Mouse (Mus musculus): ENCODE data around the gene Sema3a.
"Not testable (repeated sequence)": the region's sequence is repeated elsewhere in the genome, so short reads cannot be mapped to it uniquely, and the experiment has no call there.

Sema3a gene

GRCm38 (mm10) chr5:13416960-13417710, 291.9 kb downstream of the Sema3a start:
- no peak for DNase-seq (ENCODE audit: extremely low read depth, low read depth)

DNA sequence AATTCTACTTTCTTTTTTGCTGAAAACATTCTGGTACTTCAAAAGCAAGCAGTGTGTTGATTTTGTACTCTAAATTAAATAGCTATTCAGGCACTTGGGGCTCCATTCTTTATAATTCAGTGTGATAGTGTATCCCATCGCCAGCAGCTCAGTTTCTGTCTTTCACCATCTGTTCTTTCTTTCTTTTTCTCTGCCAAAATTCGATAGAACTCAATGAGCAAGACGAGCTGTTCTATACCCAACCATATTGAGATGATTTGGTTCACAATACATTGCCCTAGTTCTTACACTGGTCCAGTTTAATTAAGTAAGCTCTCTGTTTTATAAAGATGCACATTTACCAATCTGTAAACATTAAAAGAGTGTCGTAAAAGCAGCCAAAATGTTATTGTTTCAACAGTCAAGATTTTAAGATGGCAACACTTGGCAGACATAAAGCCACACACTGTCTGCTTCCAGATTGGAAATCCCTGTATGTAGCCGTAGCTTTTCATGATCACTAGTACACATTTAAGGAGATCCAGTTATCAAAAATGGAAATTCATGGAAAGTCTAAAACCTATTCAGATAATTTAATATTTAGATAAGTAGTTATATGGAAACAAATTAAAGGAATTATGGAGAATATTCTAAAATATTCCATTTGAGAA, 296.2 kb downstream of the Sema3a start:
- DNase-seq (ENCODE audit: extremely low read depth, low read depth), result no peak

DNA sequence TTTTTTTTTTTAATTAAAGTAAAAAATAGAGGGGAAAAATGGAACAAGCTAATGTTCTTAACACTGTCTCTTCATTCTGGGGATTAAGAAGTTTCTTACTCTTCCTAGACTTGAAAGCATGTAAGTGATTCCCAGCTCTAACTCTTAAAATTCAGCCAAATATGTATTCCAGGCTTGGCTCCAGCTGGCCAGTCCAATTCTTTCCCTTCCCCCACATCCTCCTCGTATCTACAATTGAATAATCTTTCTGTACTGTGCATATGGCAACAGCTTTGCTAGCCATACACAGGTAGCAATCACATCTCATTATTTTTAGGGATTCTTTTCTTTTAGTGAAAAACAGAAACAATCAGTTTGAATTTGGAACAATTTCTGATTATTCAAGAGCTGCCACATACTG, 303.5 kb downstream of the Sema3a start:
- no peak for DNase-seq (ENCODE audit: extremely low read depth, low read depth)

- no peak for DNase-seq (ENCODE audit: extremely low read depth, low read depth)
Observed at GRCm38 (mm10) chr5:13431827-13432226, 306.6 kb downstream of the Sema3a start.

GRCm38 (mm10) chr5:13432574-13432973, 307.4 kb downstream of the Sema3a start:
- no peak for DNase-seq (ENCODE audit: extremely low read depth, low read depth)

DNA sequence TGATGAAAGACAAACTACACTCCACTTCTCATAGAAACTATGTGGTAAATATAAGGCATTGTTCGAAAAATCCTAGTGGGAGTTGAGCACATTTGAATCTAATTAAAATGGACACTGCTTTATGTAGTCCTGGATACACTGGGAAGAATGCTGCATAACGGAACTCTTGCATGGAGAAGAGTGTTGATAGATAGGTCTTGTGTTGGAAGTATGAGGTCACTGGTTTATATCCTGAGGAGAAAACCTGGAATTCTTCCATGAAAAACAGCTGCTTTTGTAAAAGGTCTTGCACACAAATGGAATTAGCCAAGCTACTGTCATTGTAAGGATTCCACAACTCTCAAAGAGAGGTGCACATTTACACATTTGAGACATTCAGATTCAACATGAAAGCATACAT, 308.1 kb downstream of the Sema3a start:
- DNase-seq (ENCODE audit: extremely low read depth, low read depth), result no peak

DNA sequence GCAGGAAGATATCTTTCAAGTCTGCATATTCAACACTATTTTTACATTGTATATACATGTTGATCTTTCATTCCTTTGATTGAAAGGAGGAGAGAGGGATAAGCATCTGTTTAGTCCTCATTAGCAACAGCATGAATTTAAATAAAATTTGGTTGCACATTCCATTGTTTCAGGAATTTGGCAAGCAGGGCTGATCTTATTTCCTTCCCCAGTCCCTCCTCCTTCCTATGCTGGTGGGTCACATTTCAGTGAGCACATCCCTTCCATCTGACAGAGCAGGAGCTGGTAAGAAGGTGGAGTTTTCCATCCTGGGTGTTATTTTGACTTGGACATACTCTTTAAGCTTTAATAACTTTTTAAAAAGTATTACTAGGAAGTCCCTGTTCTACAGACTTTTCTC, 315.9 kb downstream of the Sema3a start:
- DNase-seq (ENCODE audit: extremely low read depth, low read depth), result no peak

DNA sequence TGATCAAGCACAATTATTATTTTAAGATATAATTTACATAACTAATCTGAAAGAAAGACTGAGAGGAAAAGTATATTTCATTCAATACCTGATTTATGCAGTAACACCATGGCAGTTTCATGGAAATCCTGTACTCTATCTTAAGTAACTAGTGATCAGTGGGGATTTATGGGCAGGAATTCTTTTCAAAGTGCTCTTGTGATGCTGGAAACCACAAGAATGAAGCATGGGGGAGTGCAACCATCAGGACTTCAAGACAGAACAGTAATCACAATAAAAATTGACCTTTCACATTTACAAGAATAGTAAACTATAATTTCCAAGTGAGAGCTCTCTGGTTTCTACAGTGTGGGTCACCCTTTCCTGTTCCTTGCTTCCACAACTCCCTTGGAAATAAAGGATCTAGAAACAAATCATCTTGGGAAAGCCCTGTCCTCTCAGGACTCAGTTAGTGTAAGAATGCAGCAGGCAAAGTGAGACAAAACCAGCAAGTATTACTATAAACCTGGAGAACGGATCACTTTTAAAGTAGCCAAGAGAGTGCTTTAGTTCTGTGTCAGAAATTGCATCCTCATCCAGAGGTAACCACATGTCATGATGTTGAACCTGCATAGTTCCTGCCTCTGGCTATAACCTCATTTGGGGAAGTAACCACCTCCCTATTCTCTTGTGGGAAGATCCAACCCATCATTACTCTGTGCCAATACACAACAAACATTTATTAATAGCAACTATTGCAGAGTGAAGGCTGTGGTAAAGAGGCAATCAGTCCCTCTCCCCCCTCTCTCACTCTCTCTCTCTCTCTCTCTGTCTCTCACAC, 335.2 kb downstream of the Sema3a start:
- DNase-seq (ENCODE audit: extremely low read depth, low read depth), result peak; percentile 3

GRCm38 (mm10) chr5:13468856-13469255, 343.6 kb downstream of the Sema3a start:
- DNase-seq (ENCODE audit: extremely low read depth, low read depth), result no peak

DNA sequence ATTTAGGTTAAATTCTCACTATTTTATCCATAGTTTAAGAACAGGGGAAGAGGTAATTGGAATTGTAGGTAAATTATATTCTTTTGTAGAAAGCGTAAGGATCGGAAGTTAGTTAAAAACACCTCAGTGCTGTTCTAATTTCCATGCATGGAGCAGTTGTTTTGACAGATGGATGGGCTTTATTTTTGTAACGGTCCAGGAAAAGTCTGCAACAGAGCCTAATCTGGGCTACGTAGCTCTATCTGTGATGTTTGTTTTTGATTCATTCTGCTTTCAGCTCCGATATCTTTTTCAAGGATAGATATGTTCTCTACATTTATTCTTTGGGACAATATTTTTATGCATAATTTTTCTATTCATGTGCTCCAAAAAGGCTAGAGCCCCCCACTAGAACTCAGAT, 344.2 kb downstream of the Sema3a start:
- no peak for DNase-seq (ENCODE audit: extremely low read depth, low read depth)

DNA sequence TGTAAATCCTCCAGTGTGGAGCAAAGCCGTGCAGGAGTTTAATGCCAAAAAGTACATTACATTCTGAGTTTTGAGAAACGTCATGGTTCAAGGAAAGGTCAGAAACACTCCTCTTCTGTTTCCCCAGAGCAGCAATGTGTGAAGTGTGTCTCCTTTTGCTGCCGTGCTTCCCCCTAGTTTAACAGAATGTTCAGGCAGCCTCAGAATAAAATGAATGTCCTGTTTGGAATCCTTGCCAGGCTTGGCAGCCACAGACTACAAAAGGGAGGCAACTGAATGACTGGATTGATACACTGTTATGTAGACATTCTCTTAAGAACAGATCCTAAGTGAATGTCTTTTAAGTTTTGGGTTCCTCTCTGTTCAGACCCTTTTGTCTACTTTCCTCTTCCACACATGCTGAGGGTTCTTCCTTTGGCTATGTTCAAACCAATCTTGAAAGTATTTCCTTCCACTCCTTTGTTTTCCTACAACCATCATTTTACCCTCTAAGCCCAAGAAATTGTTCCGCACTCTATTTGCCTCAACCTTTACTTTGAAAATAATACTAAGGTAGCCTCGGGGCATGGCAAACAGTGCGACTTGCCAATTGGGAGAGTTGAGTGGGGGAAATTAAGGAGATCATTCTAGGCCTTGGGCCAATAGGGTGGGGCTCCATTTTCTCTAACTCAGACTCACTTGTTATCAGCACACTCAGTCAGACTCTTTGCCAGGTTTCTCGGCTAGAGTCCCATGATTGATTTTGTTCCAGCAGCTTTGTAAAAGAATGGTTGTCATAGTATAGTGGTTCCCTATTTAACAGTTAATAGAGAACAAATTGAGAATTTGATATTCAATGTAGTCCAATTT, 345.1 kb downstream of the Sema3a start:
- no peak for DNase-seq (ENCODE audit: extremely low read depth, low read depth)

- no peak for DNase-seq (ENCODE audit: extremely low read depth, low read depth)
Observed at GRCm38 (mm10) chr5:13477653-13478052, 352.4 kb downstream of the Sema3a start.

DNA sequence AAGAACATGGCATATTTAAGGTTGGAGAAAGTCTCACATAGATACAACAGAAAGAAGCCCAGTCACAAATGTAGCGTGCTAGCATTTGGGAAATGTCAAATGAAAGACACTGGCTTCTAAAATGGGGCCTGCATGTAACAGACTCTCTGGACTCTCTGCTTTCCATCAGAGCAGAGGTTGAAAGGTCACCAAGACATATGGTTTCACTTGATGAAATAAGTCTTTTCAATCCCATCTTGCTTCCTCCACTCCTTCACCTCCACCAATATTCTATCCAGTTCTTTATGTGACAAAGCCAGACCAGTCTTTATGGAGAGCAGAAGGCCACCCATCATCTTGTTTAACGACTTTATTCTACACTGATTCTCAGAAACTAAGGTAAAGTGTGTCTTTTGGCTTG, 363.5 kb downstream of the Sema3a start:
- no peak for DNase-seq (ENCODE audit: extremely low read depth, low read depth)

DNA sequence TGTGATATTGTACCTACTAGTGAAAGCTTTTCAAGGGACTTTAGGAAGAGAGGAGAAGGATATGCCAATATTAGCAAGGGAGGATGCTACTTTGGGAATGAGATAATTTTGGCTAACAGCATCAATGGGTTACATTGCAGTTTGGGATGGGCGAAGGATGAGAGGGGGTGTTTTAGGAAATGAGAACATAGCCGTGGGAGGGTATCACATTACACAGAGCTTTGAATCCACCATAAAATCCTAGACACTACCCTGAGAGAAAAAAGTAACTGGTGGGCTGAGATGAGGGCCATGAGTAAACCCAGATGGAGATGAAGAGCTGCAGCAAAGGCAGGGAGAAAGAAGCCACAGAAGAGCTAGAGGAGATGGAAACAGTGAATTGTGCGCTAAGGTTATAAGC, 370.8 kb downstream of the Sema3a start:
- DNase-seq (ENCODE audit: extremely low read depth, low read depth), result not testable (repeated sequence)

- no peak for DNase-seq (ENCODE audit: extremely low read depth, low read depth)
Observed at GRCm38 (mm10) chr5:13499835-13500234, 374.6 kb downstream of the Sema3a start.

GRCm38 (mm10) chr5:13505839-13506499, 380.8 kb downstream of the Sema3a start:
- DNase-seq (ENCODE audit: extremely low read depth, low read depth), result peak; percentile 6

GRCm38 (mm10) chr5:13509163-13509562, 383.9 kb downstream of the Sema3a start:
- DNase-seq (ENCODE audit: extremely low read depth, low read depth), result no peak

GRCm38 (mm10) chr5:13517018-13517417, 391.8 kb downstream of the Sema3a start:
- DNase-seq (ENCODE audit: extremely low read depth, low read depth), result no peak

- DNase-seq (ENCODE audit: extremely low read depth, low read depth), result no peak
Observed at GRCm38 (mm10) chr5:13525597-13525996, 400.4 kb downstream of the Sema3a start.

- DNase-seq (ENCODE audit: extremely low read depth, low read depth), result no peak
Observed at GRCm38 (mm10) chr5:13527037-13527464, 401.8 kb downstream of the Sema3a start.

DNA sequence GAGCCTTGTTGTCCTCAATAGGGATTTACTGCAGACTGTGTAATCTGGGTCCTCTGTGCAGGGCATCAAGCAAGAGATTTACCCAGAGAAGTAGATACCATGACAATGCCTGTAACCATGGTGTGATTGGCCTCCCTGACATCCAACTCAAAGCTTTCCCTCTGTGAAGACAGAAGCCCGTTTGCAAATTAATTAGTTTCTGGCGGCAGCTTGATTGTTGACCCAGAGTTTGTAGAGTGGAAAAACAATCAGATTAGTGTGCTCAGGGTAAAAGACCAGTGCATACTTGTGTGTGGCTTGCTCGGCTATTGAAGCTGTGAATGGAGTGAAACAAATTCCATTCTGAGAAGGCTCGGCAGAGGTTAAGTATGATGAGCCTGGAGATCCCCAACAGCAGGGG, 404.0 kb downstream of the Sema3a start:
- no peak for DNase-seq (ENCODE audit: extremely low read depth, low read depth)
